Mouse (Mus musculus): Measurements from ENCODE around the gene Dcdc2a.

Dcdc2a gene

GRCm38 (mm10) chr13:25097348-25097747 is 41.5 kb downstream of the Dcdc2a start:
- no peak for DNase-seq (ENCODE audit: low spot score)

GRCm38 (mm10) chr13:25098578-25098977 is 42.8 kb downstream of the Dcdc2a start:
- DNase-seq (ENCODE audit: low spot score): no peak

GRCm38 (mm10) chr13:25099508-25099907 is 43.7 kb downstream of the Dcdc2a start:
- no peak for DNase-seq (ENCODE audit: low spot score)

- no peak for DNase-seq (ENCODE audit: low spot score)
Measured at GRCm38 (mm10) chr13:25100581-25100980, 44.8 kb downstream of the Dcdc2a start.

GRCm38 (mm10) chr13:25105671-25106070 is 49.9 kb downstream of the Dcdc2a start:
- DNase-seq (ENCODE audit: low spot score): no peak

- no peak for DNase-seq (ENCODE audit: low spot score)
Measured at GRCm38 (mm10) chr13:25106740-25107139, 50.9 kb downstream of the Dcdc2a start.

GRCm38 (mm10) chr13:25108353-25108752 is 52.5 kb downstream of the Dcdc2a start:
- no peak for DNase-seq (ENCODE audit: low spot score)

GRCm38 (mm10) chr13:25110592-25111095 is 54.8 kb downstream of the Dcdc2a start:
- DNase-seq (ENCODE audit: low spot score): no peak

GRCm38 (mm10) chr13:25115429-25115881 is 59.7 kb downstream of the Dcdc2a start:
- peak; percentile 19 for DNase-seq (ENCODE audit: low spot score)

- peak; percentile 33 for DNase-seq (ENCODE audit: low spot score)
Measured at GRCm38 (mm10) chr13:25115971-25116370, 60.2 kb downstream of the Dcdc2a start.

- no peak for DNase-seq (ENCODE audit: low spot score)
Measured at GRCm38 (mm10) chr13:25122740-25123335, 67.0 kb downstream of the Dcdc2a start.

- DNase-seq (ENCODE audit: low spot score): no peak
Measured at GRCm38 (mm10) chr13:25127216-25127615, 71.4 kb downstream of the Dcdc2a start.

- no peak for DNase-seq (ENCODE audit: low spot score)
Measured at GRCm38 (mm10) chr13:25127806-25128205, 72.0 kb downstream of the Dcdc2a start.

GRCm38 (mm10) chr13:25128766-25129165 is 73.0 kb downstream of the Dcdc2a start:
- no peak for DNase-seq (ENCODE audit: low spot score)

- DNase-seq (ENCODE audit: low spot score): no peak
Measured at GRCm38 (mm10) chr13:25143066-25143465, 87.3 kb downstream of the Dcdc2a start.

GRCm38 (mm10) chr13:25144093-25144492 is 88.3 kb downstream of the Dcdc2a start:
- no peak for DNase-seq (ENCODE audit: low spot score)

GRCm38 (mm10) chr13:25146232-25146631 is 90.4 kb downstream of the Dcdc2a start:
- DNase-seq (ENCODE audit: low spot score): no peak

- DNase-seq (ENCODE audit: low spot score): no peak
Measured at GRCm38 (mm10) chr13:25150154-25150781, 94.5 kb downstream of the Dcdc2a start.

GRCm38 (mm10) chr13:25150861-25151260 is 95.1 kb downstream of the Dcdc2a start:
- DNase-seq (ENCODE audit: low spot score): no peak

- no peak for DNase-seq (ENCODE audit: low spot score)
Measured at GRCm38 (mm10) chr13:25159917-25160316, 104.1 kb downstream of the Dcdc2a start.

- no peak for DNase-seq (ENCODE audit: low spot score)
Measured at GRCm38 (mm10) chr13:25160804-25161203, 105.0 kb downstream of the Dcdc2a start.

GRCm38 (mm10) chr13:25162594-25162993 is 106.8 kb downstream of the Dcdc2a start:
- DNase-seq (ENCODE audit: low spot score): no peak

GRCm38 (mm10) chr13:25168891-25169290 is 113.1 kb downstream of the Dcdc2a start:
- no peak for DNase-seq (ENCODE audit: low spot score)

GRCm38 (mm10) chr13:25177835-25178234 is 122.0 kb downstream of the Dcdc2a start:
- DNase-seq (ENCODE audit: low spot score): no peak
